Mouse (Mus musculus): ENCODE measurements around the gene Baiap2l1.
A peak's percentile ranks its signal among the peaks of the same experiment; 100 is the strongest.
"Not testable (repeated sequence)": the region's sequence is repeated elsewhere in the genome, so short reads cannot be mapped to it uniquely, and the experiment has no call there.

The Baiap2l1 gene

DNA sequence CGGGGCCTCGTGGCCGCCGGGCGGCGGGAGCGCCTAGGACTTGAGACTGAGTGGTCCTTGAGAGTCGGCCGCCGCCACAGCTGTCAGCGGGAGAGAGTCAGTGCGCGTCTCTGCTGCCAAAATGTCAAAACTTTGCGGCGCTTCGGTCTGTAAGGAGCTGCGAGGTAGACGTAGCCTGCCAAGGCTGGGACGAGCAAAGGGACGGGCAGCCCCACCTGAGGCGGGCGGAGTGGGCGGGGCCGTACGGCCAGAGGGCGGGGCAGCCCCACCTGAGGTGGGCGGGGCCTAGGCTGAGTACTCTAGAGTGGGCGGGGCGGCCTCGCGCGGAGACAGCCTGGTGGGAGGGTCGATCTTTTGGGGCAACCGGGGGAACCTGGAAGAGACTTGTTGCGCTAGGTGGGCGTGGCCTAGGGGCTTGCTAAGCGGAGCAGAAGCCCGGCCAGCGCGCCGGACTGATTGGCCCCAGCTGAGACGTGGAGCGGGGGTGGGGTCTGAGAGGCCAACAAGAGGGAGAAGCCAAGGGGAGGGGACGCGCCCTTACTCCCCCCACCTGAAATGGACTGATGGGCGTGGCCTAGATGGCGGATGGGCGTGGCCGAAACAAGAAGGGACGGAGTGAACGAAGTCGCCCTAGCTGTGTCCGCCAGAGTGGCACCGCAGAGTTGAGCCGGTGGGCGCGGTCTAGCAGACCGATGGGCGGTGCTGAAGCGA lies at the start of gene Baiap2l1:
Gene Baiap2l1 (minus strand): TSS at position 232 of the 711 bp plus-strand sequence.
- peak; percentile 99 for DNase-seq

DNA sequence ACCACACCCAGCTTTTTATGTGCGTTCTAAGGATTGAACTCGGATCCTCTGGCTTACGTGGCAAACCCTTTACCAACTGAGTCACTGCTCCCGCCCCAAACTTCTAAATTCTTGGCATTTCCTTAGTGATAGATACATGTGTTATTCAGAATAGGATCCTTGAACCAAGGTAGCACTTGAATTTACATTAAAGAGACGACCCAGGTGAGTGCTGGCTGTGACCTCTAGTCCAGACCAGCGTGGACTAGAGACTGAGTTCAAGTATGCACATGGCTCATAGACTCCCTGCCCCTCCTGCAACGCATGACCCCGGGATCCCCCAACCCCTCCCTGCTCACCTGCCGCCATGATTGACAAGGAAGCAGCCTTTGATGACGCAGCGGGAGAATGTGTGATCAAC lies 48.3 kb upstream of the Baiap2l1 start:
- no peak for DNase-seq

DNA sequence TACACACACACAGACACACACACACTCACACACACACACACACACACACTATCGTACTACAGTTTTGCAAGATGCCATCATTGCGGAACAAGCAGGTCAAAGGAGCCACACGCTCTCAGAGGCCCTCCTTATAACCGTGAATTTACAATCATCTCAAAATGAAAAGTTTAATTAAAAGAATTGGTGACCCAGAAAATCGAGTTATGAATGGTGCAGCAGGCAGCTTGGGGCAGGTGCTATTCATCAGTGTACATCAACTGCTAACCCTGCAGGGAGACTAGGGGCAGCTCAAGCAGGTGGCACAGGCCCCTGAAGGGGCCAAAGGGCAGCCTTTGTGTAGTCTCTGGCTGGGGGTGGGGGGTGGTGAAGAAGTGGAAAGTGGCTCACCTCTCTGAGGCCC lies 42.9 kb upstream of the Baiap2l1 start:
- no peak for DNase-seq

DNA sequence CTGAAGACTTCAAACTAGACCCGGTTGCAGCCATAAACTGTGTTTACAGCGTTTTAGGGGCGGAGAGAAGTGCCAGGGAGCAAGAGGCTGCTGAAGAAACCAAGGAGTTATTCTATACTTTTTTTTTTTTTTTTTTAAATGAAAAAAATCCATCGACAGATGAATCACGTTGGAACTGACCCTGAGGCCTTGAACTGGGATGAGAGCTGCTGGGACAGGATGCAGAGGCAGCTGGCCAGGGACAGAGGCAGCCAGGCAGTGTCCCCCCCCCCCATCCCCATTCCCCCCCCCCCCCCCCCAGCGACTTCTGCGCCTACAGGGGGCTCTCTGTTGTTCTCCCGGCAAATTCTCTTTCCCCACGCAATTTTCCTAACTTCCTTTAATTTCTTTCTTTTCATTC lies 39.7 kb upstream of the Baiap2l1 start:
- DNase-seq = no peak

DNA sequence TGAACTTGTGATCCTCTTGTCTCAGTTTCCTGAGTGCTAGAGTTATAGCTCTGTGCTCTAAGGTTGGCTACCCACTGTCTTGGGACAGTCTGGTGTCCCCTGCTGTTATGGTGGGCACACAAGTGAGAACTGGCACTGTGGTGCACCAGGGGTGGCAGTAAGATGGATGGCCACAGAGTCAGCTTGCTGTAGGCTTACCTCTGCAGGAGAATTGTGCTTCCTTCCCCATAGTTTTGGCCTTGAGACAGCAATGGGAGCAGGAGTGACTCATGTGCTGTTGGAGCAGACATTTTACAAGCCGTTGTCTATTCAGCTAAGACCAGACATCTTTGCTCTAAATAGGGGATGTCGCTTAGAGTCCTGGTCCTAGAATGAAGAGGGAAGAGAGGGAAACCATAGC lies 36.2 kb upstream of the Baiap2l1 start:
- DNase-seq = no peak

DNA sequence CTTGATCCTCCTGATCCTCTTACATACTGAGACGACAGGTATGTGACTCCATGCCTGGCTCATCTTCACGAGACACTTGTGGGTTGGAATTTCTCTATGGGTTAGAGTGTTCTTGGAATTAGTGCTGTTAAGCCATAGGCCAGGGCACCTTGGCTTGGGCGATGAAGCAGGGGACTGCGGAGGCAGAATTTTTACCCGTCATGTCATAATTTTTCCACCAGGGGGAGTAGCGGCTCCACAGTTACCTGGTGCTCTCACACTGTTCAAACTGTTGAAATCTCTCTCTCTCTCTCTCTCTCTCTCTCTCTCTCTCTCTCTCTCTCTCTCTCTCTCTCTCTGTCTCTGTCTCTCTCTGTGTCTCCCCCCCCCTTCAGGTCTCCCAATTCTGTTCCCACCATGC lies 29.9 kb upstream of the Baiap2l1 start:
- DNase-seq = peak; percentile 31 to 73

DNA sequence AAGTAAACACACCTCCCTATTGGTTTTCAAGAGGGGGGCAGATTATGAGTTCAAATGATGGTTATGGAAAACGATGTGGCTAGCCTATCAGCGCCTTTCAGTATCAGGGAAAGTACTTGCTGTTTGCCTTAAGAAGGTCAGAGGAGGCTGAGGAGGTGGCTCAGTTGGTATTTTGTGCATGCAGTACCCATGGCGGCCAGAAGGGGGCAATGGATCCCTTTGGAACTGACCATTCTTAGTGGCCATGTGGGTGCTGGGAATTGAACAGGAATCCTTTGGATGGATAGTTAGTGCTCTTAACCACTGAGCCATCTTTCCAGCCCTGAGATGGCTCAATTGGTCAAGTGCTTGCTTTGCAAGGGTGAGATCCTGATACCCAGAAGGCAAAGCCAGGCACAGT lies 26.0 kb upstream of the Baiap2l1 start:
- no peak for DNase-seq

DNA sequence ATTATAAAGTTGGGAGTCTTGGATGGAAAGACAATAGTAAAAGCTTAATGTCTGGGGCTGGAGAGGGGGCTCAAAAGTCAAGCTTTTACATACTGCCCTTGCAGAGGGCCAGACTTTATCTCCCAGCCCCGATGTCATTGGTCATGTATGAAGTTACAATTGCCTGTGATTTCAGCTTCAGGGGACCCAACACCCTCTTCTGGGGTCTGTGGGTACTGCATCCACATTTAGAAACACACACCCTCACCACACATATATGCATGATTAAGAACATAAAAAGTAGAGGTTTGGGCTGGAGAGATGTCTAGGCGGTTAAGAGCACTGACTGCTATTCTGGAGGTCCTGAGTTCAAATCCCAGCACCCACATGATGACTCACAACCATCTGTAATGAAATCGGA lies 23.9 kb upstream of the Baiap2l1 start:
- peak in 1 of 2 experiments; percentile 57 for DNase-seq

DNA sequence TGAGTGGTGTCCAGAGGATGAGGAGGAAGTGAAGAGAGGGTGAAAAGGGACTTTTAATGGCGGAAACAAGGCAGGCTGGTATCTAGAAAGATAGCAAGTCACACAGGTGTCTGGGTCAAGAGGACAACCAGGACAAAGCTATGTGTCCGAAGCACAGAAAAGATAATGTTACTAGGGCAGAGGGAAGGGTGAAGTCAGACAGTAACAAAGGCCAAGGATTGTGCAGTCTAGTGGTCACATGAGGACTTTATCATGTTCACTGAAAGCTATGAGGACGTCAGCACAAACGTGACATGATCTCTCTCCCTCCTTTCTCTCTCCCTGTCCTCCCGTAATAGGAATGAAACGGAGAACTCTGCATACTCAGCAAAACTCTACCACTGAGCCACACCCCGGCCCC lies 22.8 kb upstream of the Baiap2l1 start:
- no peak for DNase-seq

DNA sequence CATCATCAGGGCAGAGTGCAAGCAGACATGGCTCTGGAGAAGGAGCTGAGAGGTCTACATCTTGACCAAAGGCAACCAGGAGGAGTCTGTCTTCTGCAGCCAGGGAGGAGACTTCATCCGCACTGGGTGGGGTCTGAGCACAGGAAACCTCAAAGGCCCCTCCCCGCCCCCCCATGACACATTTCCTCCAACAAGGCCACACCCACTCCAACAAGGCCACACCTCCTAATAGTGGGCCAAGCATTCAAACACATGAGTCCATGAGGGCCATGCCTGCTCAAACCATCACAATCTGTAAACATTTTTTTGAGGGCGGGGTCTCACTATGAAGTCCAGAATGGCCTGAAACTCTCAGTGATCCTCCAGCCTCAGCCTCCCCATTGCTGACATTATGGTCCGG lies 21.5 kb upstream of the Baiap2l1 start:
- DNase-seq = no peak

DNA sequence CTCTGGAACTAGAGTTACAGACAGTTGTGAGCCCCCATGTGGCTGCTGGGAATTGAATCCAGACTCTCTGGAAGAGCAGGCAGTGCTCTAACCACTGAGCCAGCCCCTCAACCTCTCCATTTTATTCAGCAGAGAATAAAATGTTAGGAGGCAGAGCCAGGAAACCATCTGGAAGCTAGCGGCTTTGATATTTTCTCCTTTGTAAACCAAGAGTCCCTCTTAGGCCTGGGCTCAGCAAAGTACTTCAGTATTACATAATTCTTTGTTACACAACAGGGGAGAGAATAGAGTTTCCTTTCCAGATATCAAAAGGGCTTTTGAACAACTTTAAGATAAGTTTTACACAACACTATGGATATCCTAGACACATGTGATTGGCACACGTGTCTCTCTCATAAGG lies 15.0 kb upstream of the Baiap2l1 start:
- DNase-seq = no peak

DNA sequence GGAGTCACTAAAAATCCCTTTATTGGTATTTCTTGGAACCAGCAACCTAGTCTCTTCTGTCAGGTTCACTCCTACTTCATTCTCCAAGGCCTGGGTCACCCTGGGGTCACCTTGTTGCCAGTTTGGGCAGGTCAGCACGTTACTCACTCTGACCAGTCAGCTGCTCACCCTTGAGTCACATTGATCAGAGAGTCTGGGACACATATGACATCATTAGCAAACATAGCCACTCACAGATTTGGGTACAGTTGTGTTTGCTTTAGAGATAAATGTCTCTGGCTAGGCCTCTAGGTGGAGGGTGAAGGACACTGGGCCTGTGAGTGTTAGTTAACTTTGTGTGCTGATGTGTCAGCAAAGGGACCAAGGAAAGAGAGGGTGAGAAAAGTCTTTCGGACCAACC lies 14.3 kb upstream of the Baiap2l1 start:
- DNase-seq = peak; percentile 17 to 22

DNA sequence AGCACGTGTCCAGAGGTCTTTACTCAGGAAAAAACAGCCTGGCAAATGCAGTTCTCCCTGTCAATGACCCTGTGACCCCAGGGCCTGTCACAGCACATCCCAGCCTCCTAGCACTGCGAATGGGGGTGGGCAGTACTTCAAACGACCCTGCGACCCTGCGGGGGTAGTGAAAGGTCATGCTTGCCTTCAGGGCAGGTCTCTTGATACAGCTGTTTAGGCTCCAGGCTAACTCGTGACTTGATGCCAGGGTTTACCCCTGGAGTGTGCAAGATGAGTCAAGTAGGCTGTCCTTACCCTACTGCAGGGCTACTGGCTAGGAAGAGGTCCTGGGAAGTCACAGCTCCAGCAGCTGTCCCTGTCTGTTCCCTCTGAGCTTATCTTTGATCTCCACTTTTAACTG lies 13.1 kb upstream of the Baiap2l1 start:
- no peak for DNase-seq

DNA sequence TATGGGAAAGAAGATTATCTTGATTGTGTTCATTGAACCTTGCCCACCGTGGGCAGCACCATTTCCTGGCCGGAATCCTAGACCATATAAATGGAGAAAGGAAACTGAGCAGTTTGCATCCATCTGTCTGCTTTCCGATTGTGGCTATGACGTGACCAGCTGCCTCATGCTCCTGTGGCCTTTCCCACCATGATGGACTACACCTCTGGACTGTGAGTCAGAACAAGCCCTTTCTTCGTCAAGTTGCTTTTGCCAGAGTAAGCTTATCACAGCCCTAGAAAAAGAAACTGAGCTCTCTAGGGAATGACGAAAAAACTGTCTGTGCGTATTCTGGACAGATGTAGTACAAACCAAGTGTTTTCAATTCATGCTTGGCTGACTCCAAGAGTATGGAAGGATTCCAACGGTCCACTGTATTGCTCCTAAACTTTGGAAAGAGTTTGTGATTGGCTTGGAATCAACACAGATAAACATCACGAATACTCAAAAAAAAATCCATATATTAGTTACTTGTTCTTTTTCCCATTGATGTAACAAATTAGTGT lies 10.8 kb upstream of the Baiap2l1 start:
- peak in 1 of 2 experiments; percentile 25 for DNase-seq

DNA sequence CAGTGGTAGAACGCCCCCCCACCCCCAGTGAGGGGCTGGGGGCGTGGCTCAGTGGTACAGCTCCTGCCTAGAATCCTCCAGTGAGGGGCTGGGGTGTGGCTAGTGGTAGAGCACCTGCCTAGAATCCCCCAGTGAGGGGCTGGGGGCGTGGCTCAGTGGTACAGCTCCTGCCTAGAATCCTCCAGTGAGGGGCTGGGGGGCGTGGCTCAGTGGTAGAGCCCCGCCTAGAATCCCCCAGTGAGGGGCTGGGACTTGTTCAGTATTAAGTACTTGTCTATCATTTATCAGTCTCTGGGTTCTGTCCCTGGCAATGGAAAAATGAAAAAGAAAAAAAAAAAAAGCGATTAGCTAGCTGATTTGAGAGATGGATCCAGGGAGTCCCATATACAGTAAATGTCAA lies 8.6 kb upstream of the Baiap2l1 start:
- not testable (repeated sequence) for DNase-seq

DNA sequence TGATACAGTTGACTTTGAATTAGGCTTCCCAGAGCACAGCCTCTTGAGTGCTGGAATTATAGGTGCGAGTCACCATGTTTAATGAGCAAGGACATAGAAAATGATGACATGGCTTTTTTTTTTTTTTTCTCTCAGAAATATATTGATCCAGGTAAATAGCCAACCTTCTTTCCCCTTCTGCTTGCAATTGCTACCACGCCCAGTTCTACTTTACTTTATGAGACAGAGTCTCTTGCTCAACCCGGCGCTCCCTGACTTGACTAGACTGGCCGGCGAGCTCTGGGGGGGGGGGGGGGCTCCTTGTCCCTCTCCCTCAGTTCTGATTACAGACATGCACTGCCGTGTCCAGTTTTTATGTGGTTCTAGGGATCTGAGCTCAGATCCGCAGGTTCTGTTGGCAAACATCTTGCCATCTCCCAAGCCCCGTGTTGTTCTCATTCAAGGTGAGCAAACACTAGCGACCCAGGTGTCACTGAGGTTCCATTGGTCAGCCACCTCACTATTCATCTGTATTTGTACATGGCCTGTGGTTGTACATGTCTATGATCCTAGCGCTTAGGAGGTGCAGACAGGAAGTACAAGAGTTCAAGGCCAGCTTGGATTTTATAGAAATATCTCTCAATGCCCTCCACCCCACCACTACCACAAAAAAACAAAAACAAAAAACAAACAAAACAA lies 6.9 kb upstream of the Baiap2l1 start:
- no peak for DNase-seq

DNA sequence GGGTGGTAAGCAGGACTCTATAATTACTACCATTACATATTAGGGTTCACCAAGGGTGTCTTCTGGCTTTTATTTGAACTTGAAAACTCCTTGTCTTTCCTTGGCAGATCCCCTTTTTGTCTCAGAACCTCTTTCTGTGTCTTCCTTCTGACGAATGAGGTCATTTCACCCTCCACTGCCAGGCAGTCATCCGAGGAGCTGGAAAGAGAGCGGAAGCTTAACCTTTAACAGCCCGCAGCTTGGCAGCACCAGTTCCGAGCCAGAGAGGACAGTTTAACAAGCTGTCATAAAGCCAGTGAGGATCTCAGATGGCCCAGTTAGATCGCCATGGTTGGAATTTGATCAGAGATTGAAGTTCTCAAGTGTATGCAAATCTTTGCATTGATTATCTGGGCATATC lies 2.4 kb upstream of the Baiap2l1 start:
- peak; percentile 79 to 88 for DNase-seq

DNA sequence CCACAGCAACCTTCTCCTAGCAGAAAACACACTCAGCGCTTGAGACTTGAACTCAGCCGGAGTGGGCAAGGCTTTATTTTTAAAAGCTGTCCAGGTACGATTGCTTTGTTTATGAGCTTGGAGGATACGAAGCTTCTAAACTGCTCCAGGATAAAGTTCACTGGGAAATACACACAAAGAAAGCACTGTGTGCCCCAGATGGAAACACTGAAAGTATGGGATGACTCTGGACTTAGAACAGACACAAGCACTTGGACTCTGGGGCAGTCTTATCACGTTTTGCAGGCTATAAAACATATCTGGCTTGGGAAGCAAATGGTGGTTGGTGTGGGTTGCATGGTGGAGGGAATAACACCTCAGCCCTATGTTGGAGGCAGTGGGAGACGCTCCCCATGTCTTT lies 2.0 kb upstream of the Baiap2l1 start:
- peak; percentile 35 to 55 for DNase-seq

DNA sequence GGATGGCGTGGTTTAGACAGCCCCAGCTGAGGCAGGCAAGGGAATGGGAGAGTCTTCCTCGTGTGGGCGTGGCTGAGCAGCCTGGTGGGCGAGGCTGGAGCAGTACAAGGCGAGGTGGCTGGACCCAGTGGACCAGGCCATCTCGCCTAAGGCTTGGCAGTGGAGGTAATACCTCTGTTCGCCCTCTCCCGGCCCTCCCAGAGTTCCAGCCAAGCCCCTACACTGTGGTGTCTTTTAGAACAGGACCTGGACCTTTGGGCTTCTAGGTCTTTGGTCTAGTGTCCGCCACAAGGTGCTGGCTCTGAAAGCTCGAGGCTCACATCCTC lies 643 bp upstream of the Baiap2l1 start:
- DNase-seq = no peak

DNA sequence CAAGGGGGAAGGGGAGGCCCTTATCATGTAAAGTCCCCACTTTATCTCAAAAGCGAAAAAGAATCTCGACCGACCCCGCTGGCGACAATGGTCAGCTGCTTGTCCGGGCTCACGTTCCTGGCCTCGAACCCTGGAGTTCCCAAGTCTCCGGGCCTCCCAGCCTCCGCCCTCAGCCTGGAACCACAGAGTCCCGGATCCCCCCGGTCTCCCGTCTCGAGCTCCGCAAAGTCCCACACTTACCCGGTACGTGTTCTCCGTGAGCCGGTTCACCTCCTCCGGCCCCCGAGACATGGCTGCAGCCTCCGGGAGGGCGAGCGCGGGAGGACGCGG lies 396 bp downstream of the Baiap2l1 start:
- no peak for DNase-seq

DNA sequence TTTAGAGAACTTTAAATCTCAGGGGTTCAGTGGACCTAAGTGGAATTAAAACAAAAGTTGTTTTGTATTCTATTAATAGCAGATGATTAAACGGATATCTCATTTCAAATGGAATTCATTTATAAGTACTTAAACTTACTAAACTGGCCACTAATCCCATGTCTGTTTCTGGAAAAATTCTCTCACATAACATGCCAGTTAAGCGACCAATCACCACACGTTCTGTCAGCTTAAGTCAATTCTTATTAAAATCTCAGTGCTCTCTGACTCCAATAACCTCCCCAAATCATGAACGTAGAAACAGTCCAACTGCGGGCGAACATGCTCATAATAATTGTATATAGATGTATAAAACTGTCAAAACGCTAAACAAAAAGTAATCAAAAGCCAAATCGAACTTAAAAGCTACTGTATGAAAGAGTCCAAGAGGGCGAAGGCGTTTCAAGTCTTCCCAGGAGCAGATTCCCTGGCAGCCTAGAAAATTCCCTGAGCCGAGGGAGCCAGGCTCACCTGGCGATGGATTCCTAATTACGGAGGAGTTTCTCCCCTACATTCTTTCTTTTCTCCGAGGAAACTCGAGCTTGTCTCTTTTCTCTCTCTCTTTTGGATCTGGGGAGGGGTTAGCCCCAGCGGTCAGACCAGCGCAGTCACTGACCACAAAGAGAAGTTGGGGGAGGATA lies 996 bp downstream of the Baiap2l1 start:
- DNase-seq = peak in 1 of 2 experiments; percentile 23

DNA sequence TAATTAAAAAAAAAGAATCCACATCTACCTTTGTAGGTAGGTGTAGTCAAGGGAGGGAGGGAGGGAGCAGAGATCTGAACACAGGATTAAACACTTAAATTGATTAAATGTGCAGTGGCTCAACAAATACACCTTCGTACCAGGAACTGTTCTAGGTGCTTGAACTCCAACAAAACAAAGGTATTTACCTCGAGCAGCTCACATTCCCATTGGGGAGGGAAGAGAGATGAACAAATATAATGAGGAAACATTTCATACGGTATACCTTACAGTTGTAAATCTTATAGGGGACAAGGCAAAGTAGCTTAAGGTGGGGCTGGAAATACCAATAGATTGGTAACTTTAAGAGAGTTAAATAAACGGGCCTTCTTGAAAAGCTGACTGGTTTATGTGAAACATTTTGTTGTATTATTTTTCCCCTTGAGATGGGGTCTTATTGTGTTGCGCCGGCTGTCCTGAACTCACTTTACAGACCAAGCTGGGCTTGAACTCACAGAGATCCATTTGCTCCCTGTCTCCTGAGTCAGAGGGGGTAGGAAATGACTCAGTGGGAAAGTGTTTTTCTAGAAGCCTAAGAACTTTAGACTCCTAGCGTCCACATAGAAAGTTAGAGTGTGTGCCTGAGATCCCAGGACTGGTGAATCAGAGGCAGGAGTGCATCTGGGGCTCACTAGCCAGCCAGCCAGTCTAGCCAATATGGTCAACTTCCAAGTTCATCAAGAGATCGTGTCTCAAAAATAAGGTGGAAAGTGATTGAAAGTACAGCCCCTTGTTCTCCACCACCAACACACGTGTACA lies 5.5 kb downstream of the Baiap2l1 start:
- DNase-seq = no peak

DNA sequence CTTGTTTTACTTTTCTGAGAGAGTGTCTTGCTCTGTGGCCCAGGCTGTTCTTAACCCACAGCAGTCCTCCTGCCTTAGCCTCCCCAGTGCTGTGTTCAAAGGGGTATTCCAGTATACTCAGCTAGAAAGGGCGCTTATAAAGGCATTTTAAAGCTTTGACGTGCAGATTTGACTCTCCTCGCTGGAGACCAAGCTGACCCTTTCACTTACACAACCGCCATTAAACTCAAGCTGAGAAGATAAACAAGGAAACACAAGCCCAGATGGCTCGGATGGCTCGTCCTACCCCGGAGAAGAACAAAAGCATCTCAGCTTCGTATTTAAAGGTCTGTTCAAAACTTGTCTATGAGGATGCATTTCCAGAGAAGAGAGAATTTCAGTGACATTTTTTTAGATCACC lies 6.7 kb downstream of the Baiap2l1 start:
- no peak for DNase-seq
